Mouse (Mus musculus) kidney, postnatal 0 days (tissue): ENCODE results near the gene Tbc1d10a. TPM values are rescaled to one million over a fixed set of nuclear protein-coding genes. Genes with fewer than 3 reads are reported as not detected.

Experiments used
- ATAC-seq: fragments of 200-750 bp; cut with Nextera tagmentation; replicated peaks from 2 replicates; pipeline ENCODE4 v1.8.0; 2017; ENCODE audit warnings: low read depth, moderate number of reproducible peaks, moderate TSS enrichment, moderate library complexity; ENCODE audit not compliant: low FRiP score
- DNase-seq: peaks from one replicate; pipeline ENCODE4 v3.0.0-alpha.2; 2016; ENCODE audit warnings: low spot score
- H3K27ac ChIP-seq: fragments of 300-500 bp; sonication (generic); 2 replicates; pipeline ENCODE4 v1.5.1; 2014; ENCODE audit warnings: mild to moderate bottlenecking
- H3K27me3 ChIP-seq: fragments of 300-500 bp; sonication (generic); 2 replicates; pipeline ENCODE4 v1.6.1; 2014; ENCODE audit warnings: low read length, mixed read lengths; ENCODE audit not compliant: insufficient read depth
- H3K36me3 ChIP-seq: fragments of 300-500 bp; sonication (generic); 2 replicates; pipeline ENCODE4 v1.6.1; 2014; ENCODE audit warnings: low read length, mixed read lengths; ENCODE audit not compliant: insufficient read depth
- H3K4me1 ChIP-seq: fragments of 300-500 bp; sonication (generic); replicated peaks from 2 replicates; pipeline ENCODE4 v1.6.1; 2014; ENCODE audit warnings: antibody characterized with exemption, low read length, mixed read lengths; ENCODE audit not compliant: insufficient read depth
- H3K4me2 ChIP-seq: fragments of 300-500 bp; sonication (generic); 2 replicates; pipeline ENCODE4 v1.6.1; 2014; ENCODE audit warnings: mild to moderate bottlenecking, low read length, moderate library complexity, mixed read lengths
- H3K4me3 ChIP-seq: fragments of 300-500 bp; sonication (generic); replicated peaks from 2 replicates; pipeline ENCODE4 v1.5.1; 2014; ENCODE audit warnings: low read depth, low read length
- H3K9ac ChIP-seq: fragments of 300-500 bp; sonication (generic); 2 replicates; pipeline ENCODE4 v1.6.1; 2014; ENCODE audit warnings: low read depth, low read length
- H3K9me3 ChIP-seq: fragments of 300-500 bp; sonication (generic); replicated peaks from 2 replicates; pipeline ENCODE4 v1.6.1; 2016; ENCODE audit warnings: low read length, inconsistent platforms, mixed read lengths
- CTCF ChIP-seq: IDR thresholded peaks from 2 replicates; pipeline ENCODE4 v1.5.1; 2016; ENCODE audit warnings: antibody characterized with exemption, low read depth, mild to moderate bottlenecking, moderate library complexity
- WGBS: fragments of 180-500 bp; shearing (Covaris S2); extraction: QIAGEN DNeasy Blood & Tissue Kit; methylation state at CpG from one replicate; pipeline ENCODE4 v1.1.7; 2014; 5-methylcytosine and 5-hydroxymethylcytosine counted together
- polyA plus RNA-seq: library from polyadenylated mRNA; unstranded; fragments of >200 nt; fragmentation: Nextera tagmentation; extraction: Ambion mirVana; gene quantifications from 2 replicates; pipeline ENCODE4 v1.2.1, GENCODE M21; 2015

Gene Tbc1d10a
- polyA plus RNA-seq, 1 experiment from 2014 or later = 40.6 TPM

DNA sequence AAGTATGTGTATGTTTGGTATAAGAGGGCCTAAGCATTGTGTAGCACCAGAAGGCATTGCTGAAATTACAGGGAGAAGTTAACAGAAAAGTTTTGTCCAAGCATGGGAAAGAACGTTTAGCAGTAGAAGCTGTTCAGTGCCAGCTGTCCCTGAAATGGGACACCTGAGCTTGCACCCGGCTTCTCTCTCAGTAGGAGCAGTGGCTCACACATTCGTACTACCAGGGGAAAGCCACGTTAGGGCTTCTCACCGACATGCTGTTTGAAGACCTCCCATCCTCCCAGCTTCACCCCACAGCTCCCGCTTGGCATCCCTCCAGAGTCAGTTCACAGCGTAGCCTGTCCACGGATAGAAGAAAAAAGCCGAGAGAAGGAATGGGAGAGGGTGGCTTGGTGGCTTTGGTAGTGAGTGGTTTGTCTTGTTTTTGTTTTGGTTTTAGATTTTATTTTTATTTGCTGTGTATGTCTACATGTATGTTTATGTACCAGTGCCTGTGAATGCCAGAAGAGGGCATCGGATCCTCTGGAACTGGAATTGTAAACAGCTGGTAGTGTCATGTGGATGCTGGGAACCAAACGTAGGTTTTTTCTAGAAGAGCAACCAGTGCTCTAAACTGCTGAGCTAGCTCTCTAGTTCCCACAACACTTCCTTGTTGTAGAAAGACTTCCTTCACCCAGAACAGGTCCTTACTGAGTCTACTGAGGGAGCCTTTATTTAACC lies 15.6 kb downstream of the Tbc1d10a start:
- Histone ChIP-seq H3K4me3 (no peak overlapping the region), H3K9me3 (no peaks in the 10 kb centered on the region), H3K4me2 (no peak overlapping the region), H3K9ac (no peak overlapping the region), H3K27me3 (no peaks in the 10 kb centered on the region), H3K36me3 (no peaks in the 10 kb centered on the region), H3K4me1 (peaks cover 22% of the 10 kb centered on the region), H3K27ac (no peak overlapping the region)
- ATAC-seq = no peak
- TF ChIP-seq CTCF = 0 out of 2 replicates have a peak, but pooled peaks have one; percentile 15
- WGBS = 50% methylated on average over 11 of the region's 11 CpGs
- no peak for DNase-seq

DNA sequence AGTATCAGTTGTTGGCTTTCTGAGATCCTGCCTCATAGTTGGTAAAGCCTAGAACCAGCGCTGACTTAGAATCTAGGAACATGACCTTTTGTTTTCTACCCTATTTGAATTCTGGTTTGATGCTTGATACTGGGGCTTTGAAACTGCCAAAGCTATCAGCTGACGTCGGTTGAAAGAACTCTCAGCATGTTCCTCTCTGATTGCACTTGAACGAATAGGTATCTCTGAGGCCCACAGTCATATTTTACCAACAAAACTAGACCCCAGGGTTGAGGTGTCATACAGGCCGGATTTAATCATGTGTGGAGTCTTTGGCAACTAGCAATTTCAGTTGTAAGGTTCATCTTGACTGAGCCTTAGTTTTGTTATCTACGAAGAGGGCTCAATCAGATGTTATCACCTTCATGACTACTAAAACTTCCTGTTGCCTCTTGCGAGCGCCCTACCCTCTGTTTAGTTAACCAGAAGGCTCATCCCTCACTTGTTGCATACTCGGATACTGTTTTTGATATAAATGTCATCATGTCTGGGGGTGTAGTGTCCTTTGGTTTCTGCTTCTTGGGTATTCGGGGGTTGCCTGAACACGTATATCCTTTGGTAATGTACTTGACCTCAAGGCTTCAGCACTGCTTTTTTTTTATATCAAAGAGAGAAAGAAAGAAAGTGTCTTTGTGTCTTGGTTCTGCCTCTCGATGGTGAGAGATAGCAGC lies 16.6 kb downstream of the Tbc1d10a start:
- Histone ChIP-seq H3K9ac (no peak overlapping the region), H3K27ac (peak overlapping the region; percentile 77), H3K27me3 (no peaks in the 10 kb centered on the region), H3K36me3 (peaks cover 9% of the 10 kb centered on the region; the same call in 1 of the 2 replicates), H3K4me2 (no peak overlapping the region), H3K4me3 (no peak overlapping the region), H3K4me1 (peaks cover 15% of the 10 kb centered on the region), H3K9me3 (no peaks in the 10 kb centered on the region)
- DNase-seq (no peak), ATAC-seq (no peak)
- no peak for TF ChIP-seq CTCF
- 61% methylated on average over 12 of the region's 12 CpGs for WGBS

GRCm38 (mm10) chr11:4203705-4204074 lies 17.1 kb downstream of the Tbc1d10a start:
- Histone ChIP-seq H3K4me1 (peaks cover 15% of the 10 kb centered on the region), H3K4me2 (no peak overlapping the region), H3K27me3 (no peaks in the 10 kb centered on the region), H3K4me3 (no peak overlapping the region), H3K9me3 (no peaks in the 10 kb centered on the region), H3K36me3 (peaks cover 9% of the 10 kb centered on the region), H3K9ac (no peak overlapping the region), H3K27ac (peak overlapping the region; percentile 77)
- DNase-seq (peak; percentile 79), ATAC-seq (peak; percentile 64; the same call in 1 of the 2 replicates)
- no peak for TF ChIP-seq CTCF
- 6% methylated on average over 2 of the region's 2 CpGs for WGBS

- 77% methylated on average over 5 of the region's 5 CpGs for WGBS
- H3K4me3 ChIP-seq = no peak overlapping the region
- H3K27ac ChIP-seq = 0 out of 2 replicates have a peak overlapping the region, but pooled peaks have one; percentile 13
- peaks cover 20% of the 10 kb centered on the region for H3K36me3 ChIP-seq
- H3K9ac ChIP-seq = no peak overlapping the region
- ATAC-seq = no peak; the same call in 1 of the 2 replicates
- no peaks in the 10 kb centered on the region for H3K9me3 ChIP-seq
- DNase-seq = no peak
- H3K4me2 ChIP-seq = no peak overlapping the region
- H3K4me1 ChIP-seq = peaks cover 15% of the 10 kb centered on the region
- no peak for TF ChIP-seq CTCF
- no peaks in the 10 kb centered on the region for H3K27me3 ChIP-seq
Observed at GRCm38 (mm10) chr11:4205097-4205655, 18.6 kb downstream of the Tbc1d10a start.

DNA sequence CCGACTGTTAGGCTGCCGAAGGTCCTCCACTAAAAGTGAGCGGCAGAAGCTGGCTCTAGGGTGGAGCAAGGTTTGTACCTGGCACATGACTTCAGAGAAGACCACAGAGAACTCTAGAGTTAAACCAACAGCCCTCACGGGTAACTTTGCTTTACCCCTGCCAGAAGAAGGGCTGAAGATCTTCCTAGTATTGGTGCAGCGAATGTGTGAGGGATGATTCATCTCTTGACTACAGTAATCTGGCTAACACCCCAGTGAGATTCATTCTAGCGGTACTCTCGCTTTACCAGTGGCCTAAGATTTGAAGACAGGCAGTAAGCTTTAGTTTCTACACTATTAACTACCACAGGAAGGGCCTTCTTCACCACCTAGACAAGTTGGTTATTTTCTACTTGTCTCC lies 19.4 kb downstream of the Tbc1d10a start:
- Histone ChIP-seq H3K27ac (no peak overlapping the region), H3K4me3 (no peak overlapping the region), H3K27me3 (no peaks in the 10 kb centered on the region), H3K4me1 (peaks cover 15% of the 10 kb centered on the region), H3K4me2 (no peak overlapping the region), H3K36me3 (peaks cover 28% of the 10 kb centered on the region), H3K9ac (no peak overlapping the region), H3K9me3 (no peaks in the 10 kb centered on the region)
- TF ChIP-seq CTCF = no peak
- DNase-seq = no peak
- ATAC-seq = no peak
- 83% methylated on average over 7 of the region's 7 CpGs for WGBS

GRCm38 (mm10) chr11:4206563-4206962 lies 20.0 kb downstream of the Tbc1d10a start:
- Histone ChIP-seq H3K27ac (no peak overlapping the region), H3K4me3 (no peak overlapping the region), H3K36me3 (peaks cover 32% of the 10 kb centered on the region), H3K27me3 (no peaks in the 10 kb centered on the region), H3K4me1 (peaks cover 15% of the 10 kb centered on the region), H3K9ac (no peak overlapping the region), H3K4me2 (no peak overlapping the region), H3K9me3 (no peaks in the 10 kb centered on the region)
- WGBS = 70% methylated on average over 6 of the region's 6 CpGs
- DNase-seq = no peak
- no peak for TF ChIP-seq CTCF
- no peak for ATAC-seq
